28 mouse cellular contexts compared by ENCODE assay signal in the genomic region with DNA sequence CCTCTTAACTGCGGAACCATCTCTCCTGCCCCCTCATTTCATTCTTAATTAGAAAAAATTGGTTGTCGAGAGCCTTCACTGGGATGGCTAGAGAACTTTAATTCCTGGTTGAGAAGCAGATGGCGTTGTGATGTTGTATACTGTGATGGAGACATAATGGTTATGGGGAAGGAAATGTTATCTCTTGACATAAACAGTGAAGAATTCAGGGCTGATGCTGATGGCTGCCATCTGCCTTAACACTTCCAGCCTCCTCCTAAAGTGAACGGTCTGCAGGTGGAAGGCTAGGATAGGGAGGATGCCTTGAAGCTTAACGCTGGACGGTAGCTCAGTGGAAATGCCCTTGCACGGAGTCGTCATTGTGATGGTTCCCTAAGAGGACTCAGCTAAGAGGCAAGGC.
"Had no signal": no experiment of that assay in that cellular context is flagged by ENCODE, and none has a peak within 500 bp of the region (broad histone marks: within the 10 kb centered on the region; RNA-seq: fewer than 3 reads in every experiment).

No protein-coding gene starts in this region.

- H3K4me2 ChIP-seq: limb, embryonic 12.5 days; limb, embryonic 13.5 days; limb, embryonic 15.5 days; liver, embryonic 11.5 days; liver, embryonic 12.5 days; liver, embryonic 13.5 days; liver, embryonic 15.5 days; midbrain, embryonic 11.5 days; midbrain, embryonic 12.5 days; midbrain, embryonic 13.5 days; midbrain, embryonic 15.5 days; neural tube, embryonic 12.5 days had no signal

- H3K36me3 ChIP-seq: limb, embryonic 10.5 days; limb, embryonic 12.5 days; limb, embryonic 13.5 days; limb, embryonic 15.5 days; liver, embryonic 12.5 days; liver, embryonic 13.5 days; liver, embryonic 15.5 days; midbrain, embryonic 10.5 days; midbrain, embryonic 12.5 days; midbrain, embryonic 13.5 days; midbrain, embryonic 15.5 days; neural tube, embryonic 12.5 days had no signal

- H3K9ac ChIP-seq: limb, embryonic 12.5 days; limb, embryonic 13.5 days; limb, embryonic 15.5 days; liver, embryonic 12.5 days; liver, embryonic 13.5 days; liver, embryonic 14.5 days; liver, embryonic 15.5 days; liver, postnatal 0 days; midbrain, embryonic 12.5 days; midbrain, embryonic 13.5 days; midbrain, embryonic 15.5 days; neural tube, embryonic 12.5 days had no signal

- H3K9me3 ChIP-seq: limb, embryonic 10.5 days; limb, embryonic 12.5 days; limb, embryonic 13.5 days; limb, embryonic 15.5 days; liver, embryonic 12.5 days; liver, embryonic 13.5 days; liver, embryonic 15.5 days; midbrain, embryonic 10.5 days; midbrain, embryonic 12.5 days; midbrain, embryonic 13.5 days; midbrain, embryonic 15.5 days; neural tube, embryonic 12.5 days had no signal

- H3K27ac ChIP-seq: left cerebral cortex, adult 2 months; limb, embryonic 10.5 days; limb, embryonic 12.5 days; limb, embryonic 13.5 days; limb, embryonic 15.5 days; liver, embryonic 12.5 days; liver, embryonic 13.5 days; liver, embryonic 14.5 days; liver, embryonic 15.5 days; macrophage; midbrain, embryonic 10.5 days; midbrain, embryonic 12.5 days; midbrain, embryonic 13.5 days; midbrain, embryonic 15.5 days; neural tube, embryonic 12.5 days had no signal

- ATAC-seq: liver, embryonic 12.5 days; liver, postnatal 0 days; lung, postnatal 0 days; midbrain, embryonic 13.5 days; midbrain, embryonic 15.5 days; midbrain, embryonic 16.5 days had no signal

- H3K4me3 ChIP-seq: left cerebral cortex, adult 2 months; limb, embryonic 10.5 days; limb, embryonic 12.5 days; limb, embryonic 13.5 days; limb, embryonic 15.5 days; liver, embryonic 12.5 days; liver, embryonic 13.5 days; liver, embryonic 15.5 days; megakaryocyte, embryonic 14.5 days; midbrain, embryonic 10.5 days; midbrain, embryonic 12.5 days; midbrain, embryonic 13.5 days; midbrain, embryonic 15.5 days; myocyte; neural tube, embryonic 12.5 days had no signal

- H3K4me1 ChIP-seq: liver, embryonic 12.5 days; liver, embryonic 13.5 days; liver, embryonic 15.5 days; megakaryocyte, embryonic 14.5 days; midbrain, embryonic 10.5 days; midbrain, embryonic 12.5 days; neural tube, embryonic 12.5 days had no signal

- H3K27me3 ChIP-seq: limb, embryonic 13.5 days; limb, embryonic 15.5 days; liver, embryonic 12.5 days; liver, embryonic 13.5 days; liver, embryonic 15.5 days; midbrain, embryonic 15.5 days; neural tube, embryonic 12.5 days had no signal

- DNase-seq: layer of hippocampus, postnatal 36 days; left cerebral cortex, postnatal 4 days; liver; liver, embryonic 13.5 days; liver, postnatal 0 days; lung, adult 2 months; lung, postnatal 14 days; lung, postnatal 36 days had no signal
